Mouse (Mus musculus): ENCODE data around the gene Rmi1. TPM values are rescaled to one million over a fixed set of nuclear protein-coding genes. Genes with fewer than 3 reads are reported as not detected.

The Rmi1 gene
- polyA plus RNA-seq, 1 experiment: 31.7 TPM

GRCm38 (mm10) chr13:58415374-58415773 lies 13.3 kb downstream of the Rmi1 start:
- no peak overlapping the region for H3K9ac ChIP-seq (ENCODE audit: low read depth, poor library complexity, severe bottlenecking)
- H3K4me1 ChIP-seq (ENCODE audit: control insufficient read depth, insufficient read depth, low read length): no peaks in the 10 kb centered on the region
- no peaks in the 10 kb centered on the region for H3K36me3 ChIP-seq (ENCODE audit: control insufficient read depth, insufficient read depth, low read length, poor library complexity, severe bottlenecking)
- no peak overlapping the region for H3K4me3 ChIP-seq (ENCODE audit: low read depth, low read length)
- H3K27ac ChIP-seq (ENCODE audit: insufficient read depth, low read length): no peak overlapping the region
- TF ChIP-seq EP300 (IDR thresholded peaks at IDR 0.05; ENCODE audit: insufficient read depth, low read depth, low read length) (no peak), CTCF (IDR thresholded peaks at IDR 0.05; ENCODE audit: low read depth, low read length) (no peak), POLR2A (IDR thresholded peaks at IDR 0.05; ENCODE audit: insufficient read depth, low read length) (no peak)
- H3K27me3 ChIP-seq (ENCODE audit: control insufficient read depth, insufficient read depth, low read length, poor library complexity, severe bottlenecking): no peaks in the 10 kb centered on the region
- H3K9me3 ChIP-seq (replicated peaks; ENCODE audit: control insufficient read depth, insufficient read depth, low read length, poor library complexity, severe bottlenecking): peaks cover 9% of the 10 kb centered on the region

GRCm38 (mm10) chr13:58415838-58416237 lies 13.8 kb downstream of the Rmi1 start:
- H3K9me3 ChIP-seq (replicated peaks; ENCODE audit: control insufficient read depth, insufficient read depth, low read length, poor library complexity, severe bottlenecking): peaks cover 9% of the 10 kb centered on the region
- H3K27me3 ChIP-seq (ENCODE audit: control insufficient read depth, insufficient read depth, low read length, poor library complexity, severe bottlenecking): no peaks in the 10 kb centered on the region
- H3K36me3 ChIP-seq (ENCODE audit: control insufficient read depth, insufficient read depth, low read length, poor library complexity, severe bottlenecking): no peaks in the 10 kb centered on the region
- H3K27ac ChIP-seq (ENCODE audit: insufficient read depth, low read length): no peak overlapping the region
- no peak for TF ChIP-seq POLR2A (IDR thresholded peaks at IDR 0.05; ENCODE audit: insufficient read depth, low read length)
- H3K9ac ChIP-seq (ENCODE audit: low read depth, poor library complexity, severe bottlenecking): no peak overlapping the region
- H3K4me1 ChIP-seq (ENCODE audit: control insufficient read depth, insufficient read depth, low read length): no peaks in the 10 kb centered on the region
- H3K4me3 ChIP-seq (ENCODE audit: low read depth, low read length): no peak overlapping the region

DNA sequence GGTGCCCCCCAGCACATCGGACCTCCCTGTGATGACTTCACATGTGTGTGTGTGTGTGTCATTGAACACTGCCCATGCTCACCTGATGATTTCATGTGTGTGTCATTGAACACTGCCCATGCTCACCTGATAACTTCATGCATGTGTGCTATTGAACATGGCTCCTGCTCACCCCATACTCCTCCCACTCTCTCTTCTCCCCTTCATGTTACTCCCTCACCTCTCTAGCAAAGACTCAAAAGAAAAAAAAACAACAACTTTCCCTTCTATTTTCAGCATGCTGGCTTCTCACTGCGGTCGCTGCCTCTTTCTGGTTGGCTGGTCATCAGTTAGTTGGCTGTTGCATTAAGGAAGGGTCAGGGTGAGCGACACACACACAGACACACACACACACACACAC lies 16.6 kb downstream of the Rmi1 start:
- Histone ChIP-seq H3K27me3 (ENCODE audit: control insufficient read depth, insufficient read depth, low read length, poor library complexity, severe bottlenecking) (no peaks in the 10 kb centered on the region), H3K4me1 (ENCODE audit: control insufficient read depth, insufficient read depth, low read length) (no peaks in the 10 kb centered on the region), H3K4me3 (ENCODE audit: low read depth, low read length) (no peak overlapping the region), H3K9me3 (replicated peaks; ENCODE audit: control insufficient read depth, insufficient read depth, low read length, poor library complexity, severe bottlenecking) (no peaks in the 10 kb centered on the region), H3K27ac (ENCODE audit: insufficient read depth, low read length) (no peak overlapping the region), H3K36me3 (ENCODE audit: control insufficient read depth, insufficient read depth, low read length, poor library complexity, severe bottlenecking) (no peaks in the 10 kb centered on the region), H3K9ac (ENCODE audit: low read depth, poor library complexity, severe bottlenecking) (no peak overlapping the region)
- TF ChIP-seq EP300 (IDR thresholded peaks at IDR 0.05; ENCODE audit: insufficient read depth, low read depth, low read length) (no peak), POLR2A (IDR thresholded peaks at IDR 0.05; ENCODE audit: insufficient read depth, low read length) (no peak), CTCF (IDR thresholded peaks at IDR 0.05; ENCODE audit: low read depth, low read length) (no peak)

GRCm38 (mm10) chr13:58419266-58419665 lies 17.2 kb downstream of the Rmi1 start:
- H3K9me3 ChIP-seq (replicated peaks; ENCODE audit: control insufficient read depth, insufficient read depth, low read length, poor library complexity, severe bottlenecking): no peaks in the 10 kb centered on the region
- H3K27ac ChIP-seq (ENCODE audit: insufficient read depth, low read length): no peak overlapping the region
- no peaks in the 10 kb centered on the region for H3K27me3 ChIP-seq (ENCODE audit: control insufficient read depth, insufficient read depth, low read length, poor library complexity, severe bottlenecking)
- H3K36me3 ChIP-seq (ENCODE audit: control insufficient read depth, insufficient read depth, low read length, poor library complexity, severe bottlenecking): no peaks in the 10 kb centered on the region
- H3K4me1 ChIP-seq (ENCODE audit: control insufficient read depth, insufficient read depth, low read length): no peaks in the 10 kb centered on the region
- no peak overlapping the region for H3K4me3 ChIP-seq (ENCODE audit: low read depth, low read length)
- no peak overlapping the region for H3K9ac ChIP-seq (ENCODE audit: low read depth, poor library complexity, severe bottlenecking)
- TF ChIP-seq EP300 (IDR thresholded peaks at IDR 0.05; ENCODE audit: insufficient read depth, low read depth, low read length) (no peak), CTCF (IDR thresholded peaks at IDR 0.05; ENCODE audit: low read depth, low read length) (no peak)

DNA sequence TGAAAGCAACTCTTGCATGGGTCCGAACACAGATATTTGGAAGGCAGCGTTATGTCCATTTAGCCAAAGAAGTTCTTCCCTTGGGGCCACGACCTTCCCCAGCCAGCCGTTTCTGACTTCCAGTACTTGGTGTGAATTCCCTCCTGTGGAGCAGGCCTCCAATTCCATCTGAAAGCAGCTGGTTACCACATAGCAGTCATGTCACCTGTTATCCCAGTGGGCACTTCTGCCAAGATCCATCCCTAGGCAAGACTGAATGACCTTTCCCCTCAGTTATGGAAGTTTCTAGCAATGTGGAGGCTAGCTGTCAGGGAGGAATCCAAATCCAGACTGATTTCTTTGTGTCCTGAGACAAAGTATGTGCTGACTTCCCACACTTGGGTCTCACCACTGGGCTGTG lies 19.0 kb downstream of the Rmi1 start:
- Histone ChIP-seq H3K9me3 (replicated peaks; ENCODE audit: control insufficient read depth, insufficient read depth, low read length, poor library complexity, severe bottlenecking) (no peaks in the 10 kb centered on the region), H3K4me3 (ENCODE audit: low read depth, low read length) (no peak overlapping the region), H3K4me1 (ENCODE audit: control insufficient read depth, insufficient read depth, low read length) (no peaks in the 10 kb centered on the region), H3K27me3 (ENCODE audit: control insufficient read depth, insufficient read depth, low read length, poor library complexity, severe bottlenecking) (no peaks in the 10 kb centered on the region), H3K27ac (ENCODE audit: insufficient read depth, low read length) (no peak overlapping the region), H3K9ac (ENCODE audit: low read depth, poor library complexity, severe bottlenecking) (no peak overlapping the region), H3K36me3 (ENCODE audit: control insufficient read depth, insufficient read depth, low read length, poor library complexity, severe bottlenecking) (no peaks in the 10 kb centered on the region)
- TF ChIP-seq EP300 (IDR thresholded peaks at IDR 0.05; ENCODE audit: insufficient read depth, low read depth, low read length): no peak
- no peak for TF ChIP-seq POLR2A (IDR thresholded peaks at IDR 0.05; ENCODE audit: insufficient read depth, low read length)
- TF ChIP-seq CTCF (IDR thresholded peaks at IDR 0.05; ENCODE audit: low read depth, low read length): no peak

- Histone ChIP-seq H3K9ac (ENCODE audit: low read depth, poor library complexity, severe bottlenecking) (no peak overlapping the region), H3K27ac (ENCODE audit: insufficient read depth, low read length) (no peak overlapping the region), H3K4me1 (ENCODE audit: control insufficient read depth, insufficient read depth, low read length) (no peaks in the 10 kb centered on the region), H3K9me3 (replicated peaks; ENCODE audit: control insufficient read depth, insufficient read depth, low read length, poor library complexity, severe bottlenecking) (no peaks in the 10 kb centered on the region), H3K4me3 (ENCODE audit: low read depth, low read length) (no peak overlapping the region), H3K36me3 (ENCODE audit: control insufficient read depth, insufficient read depth, low read length, poor library complexity, severe bottlenecking) (no peaks in the 10 kb centered on the region), H3K27me3 (ENCODE audit: control insufficient read depth, insufficient read depth, low read length, poor library complexity, severe bottlenecking) (no peaks in the 10 kb centered on the region)
- no peak for TF ChIP-seq EP300 (IDR thresholded peaks at IDR 0.05; ENCODE audit: insufficient read depth, low read depth, low read length)
- TF ChIP-seq POLR2A (IDR thresholded peaks at IDR 0.05; ENCODE audit: insufficient read depth, low read length): no peak
- no peak for TF ChIP-seq CTCF (IDR thresholded peaks at IDR 0.05; ENCODE audit: low read depth, low read length)
Measured at GRCm38 (mm10) chr13:58422242-58422641, 20.2 kb downstream of the Rmi1 start.

All from ES-Bruce4 (cell line).